Mouse (Mus musculus) midbrain, embryonic 11.5 days (tissue): ENCODE results near the gene Cldn4. TPM values are rescaled to one million over a fixed set of nuclear protein-coding genes. Genes with fewer than 3 reads are reported as not detected.
"Not testable (repeated sequence)": the region's sequence is repeated elsewhere in the genome, so short reads cannot be mapped to it uniquely, and the experiment has no call there.

ENCODE experiments used
- ATAC-seq: fragments of 200-750 bp; cut with Nextera tagmentation; 2 replicates; pipeline ENCODE4 v1.8.0; 2017; ENCODE audit warnings: moderate TSS enrichment, moderate library complexity; ENCODE audit not compliant: low FRiP score
- DNase-seq: peaks from one replicate; pipeline ENCODE4 v3.0.0; 2015; ENCODE audit warnings: low spot score; ENCODE audit errors: missing footprints
- H3K27ac ChIP-seq: fragments of 300-500 bp; sonication (generic); 2 replicates; pipeline ENCODE4 v1.5.1; 2014; ENCODE audit warnings: low read depth, low read length
- H3K27me3 ChIP-seq: fragments of 300-500 bp; sonication (generic); 2 replicates; pipeline ENCODE4 v1.6.1; 2014; ENCODE audit warnings: mild to moderate bottlenecking, low read length, moderate library complexity, mixed read lengths; ENCODE audit not compliant: control insufficient read depth, insufficient read depth
- H3K36me3 ChIP-seq: fragments of 300-500 bp; sonication (generic); 2 replicates; pipeline ENCODE4 v1.6.1; 2014; ENCODE audit warnings: mild to moderate bottlenecking, low read length, moderate library complexity, mixed read lengths; ENCODE audit not compliant: control insufficient read depth, insufficient read depth
- H3K4me1 ChIP-seq: fragments of 300-500 bp; sonication (generic); 2 replicates; pipeline ENCODE4 v1.6.1; 2014; ENCODE audit warnings: low read length; ENCODE audit not compliant: control insufficient read depth, insufficient read depth
- H3K4me2 ChIP-seq: fragments of 300-500 bp; sonication (generic); 2 replicates; pipeline ENCODE4 v1.6.1; 2014; ENCODE audit warnings: mild to moderate bottlenecking, moderate library complexity
- H3K4me3 ChIP-seq: fragments of 300-500 bp; sonication (generic); 2 replicates; pipeline ENCODE4 v1.5.1; 2014; ENCODE audit warnings: low read depth, low read length
- H3K9ac ChIP-seq: fragments of 300-500 bp; sonication (generic); 2 replicates; pipeline ENCODE4 v1.6.1; 2014; ENCODE audit warnings: low read length
- H3K9me3 ChIP-seq: fragments of 300-500 bp; sonication (generic); 2 replicates; pipeline ENCODE4 v1.6.1; 2016; ENCODE audit warnings: low read length; ENCODE audit not compliant: control insufficient read depth
- WGBS: fragments of 180-500 bp; shearing (Covaris S2); extraction: QIAGEN DNeasy Blood & Tissue Kit; methylation state at CpG from one replicate; pipeline ENCODE4 v1.1.7; 2014; 5-methylcytosine and 5-hydroxymethylcytosine counted together
- polyA plus RNA-seq: library from polyadenylated mRNA; unstranded; fragments of >200 nt; fragmentation: Nextera tagmentation; extraction: Ambion mirVana; gene quantifications from 2 replicates; pipeline ENCODE4 v1.2.1, GENCODE M21; 2014

The Cldn4 gene
- polyA plus RNA-seq, 1 experiment from 2014 or later: 2.5 TPM

DNA sequence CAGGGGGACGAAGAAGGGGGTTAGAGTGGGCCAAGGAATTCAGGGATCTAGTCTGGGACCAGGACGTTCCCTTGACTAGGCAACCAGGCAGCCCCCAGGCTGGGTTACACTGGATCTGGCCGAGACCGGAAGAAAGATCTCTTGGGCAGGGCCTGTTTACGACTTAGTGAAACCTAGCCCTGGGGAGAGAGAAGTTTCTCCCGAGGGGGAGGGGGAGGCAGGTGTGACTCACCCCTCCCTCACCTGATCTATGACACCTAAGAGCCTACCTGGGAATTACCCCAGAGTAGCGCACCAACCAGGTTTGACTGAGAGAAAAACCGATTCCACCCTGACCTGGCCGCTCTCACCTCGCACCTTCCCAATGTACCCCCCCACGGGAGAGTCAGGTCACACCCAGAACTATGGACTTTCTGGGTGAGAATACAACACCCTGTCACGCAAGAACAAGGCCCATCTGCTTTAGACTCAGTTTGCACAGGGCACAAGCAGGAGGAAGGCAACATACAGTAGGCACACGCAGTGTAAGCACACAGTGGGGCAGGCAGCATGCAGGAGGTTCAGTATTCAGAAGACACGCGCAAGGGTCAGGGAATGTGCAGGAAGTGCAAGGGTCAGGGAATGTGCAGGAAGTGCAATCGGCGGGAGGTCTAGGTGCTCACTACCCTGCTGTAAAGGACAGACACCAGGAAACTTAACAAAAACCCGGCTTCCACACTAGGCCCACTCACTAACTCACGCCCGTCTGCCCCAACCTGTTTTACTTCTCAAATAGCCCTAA is 20.6 kb upstream of the Cldn4 start:
- H3K9ac ChIP-seq: no peak overlapping the region
- H3K9me3 ChIP-seq: no peaks in the 10 kb centered on the region
- no peak for ATAC-seq
- H3K36me3 ChIP-seq: no peaks in the 10 kb centered on the region
- no peaks in the 10 kb centered on the region; the same call in 1 of the 2 replicates for H3K27me3 ChIP-seq
- no peak overlapping the region for H3K4me3 ChIP-seq
- WGBS: 81% methylated on average over 20 of the region's 20 CpGs
- H3K4me1 ChIP-seq: no peaks in the 10 kb centered on the region; the same call in 1 of the 2 replicates
- H3K4me2 ChIP-seq: no peak overlapping the region
- DNase-seq: peak; percentile 80
- H3K27ac ChIP-seq: no peak overlapping the region

DNA sequence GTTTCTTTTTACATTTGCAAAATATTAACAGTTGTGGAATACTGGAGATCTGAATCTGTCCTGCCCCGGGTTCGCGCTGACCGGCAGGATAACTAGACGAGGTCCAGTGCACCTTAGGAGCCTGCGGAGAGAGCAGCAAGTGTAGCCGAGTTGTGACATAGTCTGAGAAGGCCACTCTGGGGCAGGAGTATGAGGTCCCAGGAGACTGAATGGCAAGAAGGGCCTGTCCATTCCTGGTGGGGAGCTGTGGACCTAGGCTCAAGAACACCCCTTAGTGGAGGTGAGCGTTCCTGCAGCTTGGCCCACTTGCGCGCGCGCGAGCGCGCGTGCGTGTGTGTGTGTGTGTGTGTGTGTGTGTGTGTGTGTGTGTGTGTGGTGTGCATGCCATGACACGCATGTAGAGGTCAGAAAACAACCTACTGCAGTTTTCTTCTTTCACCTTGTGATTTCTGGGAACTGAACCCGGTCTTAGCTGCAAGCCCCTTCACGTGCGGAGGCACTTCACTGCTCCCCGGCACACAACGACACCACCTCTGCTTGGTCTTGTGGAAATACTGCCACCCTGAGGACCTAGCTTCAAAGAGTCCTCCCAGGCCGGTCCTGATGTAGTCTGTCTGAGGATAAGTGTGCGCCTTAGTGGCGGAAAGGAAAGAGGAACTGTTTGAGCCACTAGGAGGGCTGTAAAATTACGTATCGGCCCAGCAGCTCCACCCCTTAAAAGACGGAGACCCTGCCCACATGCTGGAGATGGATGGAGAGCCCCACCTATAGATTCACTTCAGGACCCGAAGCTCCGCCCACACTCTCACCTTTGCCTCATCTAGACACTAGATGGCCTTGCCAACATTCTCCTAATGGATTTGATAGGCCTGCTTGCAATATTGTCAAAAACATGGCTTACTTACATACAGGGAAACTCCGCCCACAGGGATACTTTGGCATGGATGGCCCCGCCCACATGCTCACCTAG is 19.4 kb upstream of the Cldn4 start:
- ATAC-seq (peak; percentile 54), DNase-seq (peak; percentile 91)
- Histone ChIP-seq H3K27ac (no peak overlapping the region), H3K36me3 (no peaks in the 10 kb centered on the region), H3K4me1 (no peaks in the 10 kb centered on the region; the same call in 1 of the 2 replicates), H3K9me3 (no peaks in the 10 kb centered on the region), H3K4me2 (peak overlapping the region; percentile 33), H3K9ac (no peak overlapping the region; the same call in 1 of the 2 replicates), H3K4me3 (0 out of 2 replicates have a peak overlapping the region, but pooled peaks have one; percentile 4), H3K27me3 (no peaks in the 10 kb centered on the region; the same call in 1 of the 2 replicates)
- WGBS: 3% methylated on average over 33 of the region's 33 CpGs

DNA sequence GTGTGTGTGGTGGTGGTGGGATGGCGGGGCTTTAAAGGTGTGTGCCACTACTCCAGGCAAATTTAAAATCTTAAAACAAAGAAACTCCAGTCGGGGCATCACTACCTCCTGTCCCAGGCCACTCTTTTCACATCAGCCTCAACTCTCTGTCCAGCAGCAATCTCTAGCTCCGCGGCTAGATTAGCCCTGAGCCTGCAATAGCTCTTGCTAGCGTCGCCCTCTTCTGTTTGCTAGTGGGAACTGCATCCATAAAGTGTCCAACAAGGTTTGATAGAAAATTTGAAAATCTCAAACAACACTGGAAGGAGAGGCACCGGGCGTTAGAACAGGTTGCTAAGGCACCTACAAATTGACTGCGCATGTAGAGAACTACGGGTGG is 18.7 kb upstream of the Cldn4 start:
- H3K9ac ChIP-seq: no peak overlapping the region
- H3K27me3 ChIP-seq: no peaks in the 10 kb centered on the region; the same call in 1 of the 2 replicates
- H3K4me2 ChIP-seq: peak overlapping the region; percentile 33
- ATAC-seq (peak; percentile 35; the same call in 1 of the 2 replicates), DNase-seq (peak; percentile 98)
- no peaks in the 10 kb centered on the region for H3K36me3 ChIP-seq
- no peak overlapping the region for H3K4me3 ChIP-seq
- H3K27ac ChIP-seq: no peak overlapping the region
- no peaks in the 10 kb centered on the region for H3K9me3 ChIP-seq
- no peaks in the 10 kb centered on the region; the same call in 1 of the 2 replicates for H3K4me1 ChIP-seq
- whole genome bisulfite sequencing: 6% methylated on average over 10 of the region's 10 CpGs

DNA sequence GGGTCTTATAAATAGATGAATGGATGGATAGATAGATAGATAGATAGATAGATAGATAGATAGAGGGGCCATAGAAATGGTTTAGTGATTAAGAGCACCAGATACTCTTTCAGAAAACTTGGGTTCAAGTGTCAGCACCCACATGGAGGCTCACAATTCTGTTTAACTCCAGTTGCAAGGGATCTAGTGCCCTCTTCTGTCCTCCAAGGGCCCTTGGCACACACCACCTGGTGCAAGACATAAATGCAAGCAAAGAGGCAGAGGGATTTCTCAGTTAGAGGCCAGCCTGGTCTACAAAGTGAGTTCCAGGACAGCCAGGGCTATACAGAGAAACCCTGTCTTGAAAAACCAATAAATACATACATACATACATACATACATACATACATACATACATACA is 17.9 kb upstream of the Cldn4 start:
- not testable (repeated sequence) for H3K27ac ChIP-seq, H3K27me3 ChIP-seq, H3K9ac ChIP-seq, H3K4me1 ChIP-seq, DNase-seq, H3K9me3 ChIP-seq, H3K4me3 ChIP-seq, ATAC-seq, H3K36me3 ChIP-seq, H3K4me2 ChIP-seq

DNA sequence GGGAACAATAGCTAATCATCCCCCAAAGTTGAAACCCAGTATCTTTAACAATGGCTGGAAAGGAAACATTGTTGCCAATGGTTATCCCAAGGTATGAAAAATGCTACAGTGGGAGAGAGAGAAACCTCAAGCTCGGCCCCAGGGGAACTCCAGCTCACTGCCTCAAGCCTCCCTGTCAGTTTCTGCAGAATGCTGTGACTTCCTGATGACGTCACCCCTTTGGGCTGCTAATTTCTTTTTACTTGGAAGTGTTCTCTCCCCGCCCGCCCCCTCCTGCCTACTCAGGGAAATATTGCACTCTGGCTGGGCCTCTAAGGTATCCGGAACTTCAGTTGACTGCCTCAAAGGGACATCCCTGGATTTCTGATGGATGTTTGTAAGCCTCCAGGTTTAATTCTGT is 16.8 kb upstream of the Cldn4 start:
- no peaks in the 10 kb centered on the region for H3K9me3 ChIP-seq
- H3K4me2 ChIP-seq: no peak overlapping the region
- no peaks in the 10 kb centered on the region; the same call in 1 of the 2 replicates for H3K27me3 ChIP-seq
- no peak overlapping the region for H3K27ac ChIP-seq
- H3K9ac ChIP-seq: no peak overlapping the region
- no peaks in the 10 kb centered on the region for H3K36me3 ChIP-seq
- ATAC-seq (no peak), DNase-seq (no peak)
- no peak overlapping the region for H3K4me3 ChIP-seq
- H3K4me1 ChIP-seq: no peaks in the 10 kb centered on the region; the same call in 1 of the 2 replicates
- WGBS: 50% methylated on average over 5 of the region's 5 CpGs

DNA sequence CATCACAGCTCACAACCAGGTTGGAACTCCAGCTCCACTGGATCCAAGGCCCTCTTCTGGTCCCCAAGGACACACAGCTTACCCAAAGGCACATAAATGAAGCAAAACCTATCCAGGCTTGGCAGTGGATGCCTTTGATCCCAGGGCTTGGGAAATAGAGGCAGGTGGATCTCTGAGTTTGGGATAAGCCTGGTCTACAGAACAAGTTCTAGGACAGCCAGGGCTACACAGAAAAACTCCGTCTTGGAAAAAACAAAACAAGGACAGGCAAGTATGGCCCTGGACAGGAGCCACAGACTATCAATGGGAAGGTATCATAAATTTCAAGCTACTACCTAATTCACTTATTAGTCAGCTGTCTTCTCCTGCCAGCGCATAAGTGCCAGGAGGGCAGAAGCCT is 14.8 kb upstream of the Cldn4 start:
- no peak overlapping the region for H3K4me3 ChIP-seq
- H3K4me1 ChIP-seq: no peaks in the 10 kb centered on the region; the same call in 1 of the 2 replicates
- ATAC-seq (no peak), DNase-seq (no peak)
- no peak overlapping the region for H3K4me2 ChIP-seq
- H3K9me3 ChIP-seq: no peaks in the 10 kb centered on the region
- no peaks in the 10 kb centered on the region; the same call in 1 of the 2 replicates for H3K27me3 ChIP-seq
- H3K27ac ChIP-seq: no peak overlapping the region
- WGBS: 94% methylated on average over 2 of the region's 2 CpGs
- H3K36me3 ChIP-seq: no peaks in the 10 kb centered on the region
- H3K9ac ChIP-seq: no peak overlapping the region

DNA sequence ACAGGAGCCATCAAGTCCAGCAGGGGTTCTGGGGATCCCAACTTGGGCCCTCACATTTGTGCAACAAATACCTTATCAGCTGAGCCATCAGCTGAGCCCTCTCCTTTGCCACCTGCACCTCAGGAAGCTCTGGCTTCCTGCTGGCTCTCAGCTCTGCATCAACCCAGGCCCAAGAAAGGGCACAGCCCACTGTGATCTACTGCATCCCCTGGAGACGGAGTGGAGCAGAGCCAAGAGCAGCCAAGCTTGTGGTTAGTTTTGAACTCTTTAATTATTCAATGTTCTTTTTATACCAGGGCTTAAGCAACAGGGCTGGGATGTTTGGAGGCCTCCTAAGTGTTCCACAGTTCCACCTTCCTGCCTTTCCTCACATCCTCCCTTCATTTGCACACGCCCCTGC is 13.7 kb upstream of the Cldn4 start:
- no peak overlapping the region for H3K4me2 ChIP-seq
- DNase-seq: no peak
- H3K4me1 ChIP-seq: no peaks in the 10 kb centered on the region
- no peak overlapping the region for H3K27ac ChIP-seq
- H3K36me3 ChIP-seq: no peaks in the 10 kb centered on the region
- no peak for ATAC-seq
- H3K9me3 ChIP-seq: no peaks in the 10 kb centered on the region
- no peak overlapping the region for H3K4me3 ChIP-seq
- H3K27me3 ChIP-seq: no peaks in the 10 kb centered on the region
- 78% methylated on average over 2 of the region's 2 CpGs for WGBS
- H3K9ac ChIP-seq: no peak overlapping the region

DNA sequence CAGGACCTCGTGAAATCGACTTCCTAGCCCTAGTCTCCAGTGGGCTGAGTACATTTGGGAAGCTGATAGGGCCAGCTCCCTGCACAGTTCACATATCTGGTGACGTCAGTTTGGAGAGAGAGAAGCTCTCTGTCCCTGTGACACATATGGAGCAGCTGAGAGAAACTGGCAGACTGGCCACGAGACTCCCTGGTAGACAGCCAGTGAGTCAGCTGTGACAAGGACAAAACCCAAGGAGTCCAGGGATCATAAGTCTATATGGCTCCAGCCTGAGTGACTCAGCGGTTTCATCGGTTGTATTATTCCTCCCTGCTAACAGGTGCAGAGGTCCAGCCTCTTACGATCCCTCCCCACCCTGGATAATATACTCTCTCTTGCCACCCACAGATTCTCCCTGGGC is 12.4 kb upstream of the Cldn4 start:
- Histone ChIP-seq H3K9me3 (no peaks in the 10 kb centered on the region), H3K4me2 (no peak overlapping the region), H3K36me3 (no peaks in the 10 kb centered on the region), H3K4me1 (no peaks in the 10 kb centered on the region), H3K27me3 (no peaks in the 10 kb centered on the region), H3K27ac (no peak overlapping the region), H3K9ac (no peak overlapping the region), H3K4me3 (no peak overlapping the region)
- WGBS: 81% methylated on average over 7 of the region's 7 CpGs
- ATAC-seq (no peak), DNase-seq (no peak)

DNA sequence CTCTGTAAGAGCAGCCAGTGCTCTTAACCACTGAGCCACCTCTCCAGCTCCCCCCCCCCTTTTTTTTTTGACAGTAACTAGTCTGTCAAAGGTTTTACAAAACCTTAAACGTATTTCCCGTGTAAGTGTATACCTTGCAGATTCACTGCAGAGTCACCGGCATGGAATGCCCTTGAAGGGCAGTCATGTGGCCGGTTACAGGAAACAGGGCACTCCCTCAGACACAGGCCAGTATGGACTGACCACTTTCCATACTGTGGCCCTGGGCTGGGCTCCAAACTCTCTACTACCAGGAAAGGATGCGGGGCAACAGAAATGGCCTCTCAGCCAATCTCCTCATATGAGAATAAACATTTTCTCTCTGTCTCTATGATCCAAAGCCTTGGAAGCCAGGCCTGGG is 8.8 kb upstream of the Cldn4 start:
- Histone ChIP-seq H3K9me3 (no peaks in the 10 kb centered on the region), H3K4me1 (no peaks in the 10 kb centered on the region), H3K9ac (no peak overlapping the region), H3K27ac (no peak overlapping the region), H3K36me3 (no peaks in the 10 kb centered on the region), H3K4me2 (no peak overlapping the region), H3K27me3 (no peaks in the 10 kb centered on the region), H3K4me3 (no peak overlapping the region)
- DNase-seq: no peak
- 88% methylated on average over 5 of the region's 5 CpGs for WGBS
- ATAC-seq: no peak
